Mouse (Mus musculus): ENCODE data around the gene Yjefn3. TPM values are rescaled to one million over a fixed set of nuclear protein-coding genes. Genes with fewer than 3 reads are reported as not detected.

The Yjefn3 gene
- polyA plus RNA-seq, 1 experiment: 7.0 TPM

DNA sequence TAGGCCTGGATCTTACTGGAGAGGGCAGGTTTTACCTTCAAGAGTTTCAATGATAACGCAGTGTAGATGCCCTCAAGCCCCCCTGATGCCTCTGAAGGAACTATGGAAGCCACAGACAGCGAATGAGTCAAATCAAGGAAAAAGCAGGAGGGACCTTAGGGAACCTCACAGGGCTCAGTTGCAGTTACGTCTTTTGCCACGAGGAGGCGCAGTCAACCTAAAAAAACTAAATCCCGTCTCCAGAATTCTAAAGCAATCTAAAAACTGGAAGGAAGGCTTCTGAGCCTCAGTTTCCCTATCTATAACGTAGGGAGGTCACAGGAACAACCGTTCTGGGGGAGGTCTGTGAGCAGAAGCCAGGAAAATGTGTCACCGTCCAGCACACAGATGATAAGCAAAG lies 28.4 kb downstream of the Yjefn3 start:
- TF ChIP-seq GATA1 (IDR thresholded peaks at IDR 0.05; ENCODE audit: low read length): no peak

DNA sequence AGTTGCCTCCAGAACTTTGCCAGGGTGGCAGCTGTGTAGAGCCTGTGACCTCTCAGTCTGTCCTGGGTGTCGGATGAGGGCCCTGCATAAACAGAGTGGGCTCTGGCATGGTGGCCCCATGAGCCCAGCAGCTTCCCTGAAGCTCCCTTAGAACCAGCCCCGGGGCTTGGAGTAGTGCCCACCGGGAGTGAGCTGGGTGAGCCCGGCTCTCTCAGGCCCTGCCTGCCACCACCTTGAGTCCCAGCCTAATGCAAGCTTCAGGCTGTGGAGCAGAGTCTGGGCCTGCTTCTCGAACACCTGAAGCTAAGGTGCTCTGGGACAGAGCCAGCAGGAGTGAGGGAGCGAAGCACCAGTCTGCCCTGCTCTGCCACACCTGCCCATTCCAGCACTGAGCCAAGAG lies 31.6 kb downstream of the Yjefn3 start:
- TF ChIP-seq GATA1 (IDR thresholded peaks at IDR 0.05; ENCODE audit: low read length): no peak

DNA sequence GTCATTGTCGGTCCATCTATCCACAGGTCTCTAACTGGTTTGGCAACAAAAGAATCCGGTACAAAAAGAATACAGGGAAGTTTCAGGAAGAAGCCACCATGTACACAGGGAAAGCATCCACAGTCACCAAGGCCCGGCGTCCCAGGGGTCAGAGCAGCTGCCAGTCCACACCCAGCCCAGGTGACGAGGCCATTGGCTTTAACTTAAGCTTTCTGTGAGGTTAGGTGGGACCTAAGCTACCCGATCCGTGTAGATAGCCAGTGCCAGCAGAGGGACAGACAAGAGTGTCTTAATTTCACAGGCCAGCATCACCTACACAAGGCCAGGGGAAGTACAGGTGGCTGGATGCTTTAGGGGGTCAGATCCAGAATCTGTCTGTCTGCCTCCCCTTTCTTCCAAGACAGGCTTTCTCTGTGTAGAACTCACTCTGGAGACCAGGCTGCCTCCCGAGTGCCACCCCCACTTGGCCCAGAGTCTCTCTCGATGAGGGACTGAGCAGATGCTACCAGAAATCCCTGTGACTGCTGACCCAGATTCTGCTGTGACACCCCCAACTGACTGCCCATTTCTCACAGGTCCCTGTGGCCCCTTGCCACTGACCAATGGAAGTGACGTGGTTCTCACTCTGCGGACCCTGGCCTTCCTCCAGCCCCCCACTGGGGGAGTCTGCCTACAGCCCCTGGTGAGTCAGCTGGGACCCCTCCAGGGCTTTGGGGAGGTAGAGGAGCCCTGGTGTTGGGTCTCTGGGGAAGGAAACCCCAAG lies 32.3 kb downstream of the Yjefn3 start:
- TF ChIP-seq GATA1 (IDR thresholded peaks at IDR 0.05; ENCODE audit: low read length): no peak

DNA sequence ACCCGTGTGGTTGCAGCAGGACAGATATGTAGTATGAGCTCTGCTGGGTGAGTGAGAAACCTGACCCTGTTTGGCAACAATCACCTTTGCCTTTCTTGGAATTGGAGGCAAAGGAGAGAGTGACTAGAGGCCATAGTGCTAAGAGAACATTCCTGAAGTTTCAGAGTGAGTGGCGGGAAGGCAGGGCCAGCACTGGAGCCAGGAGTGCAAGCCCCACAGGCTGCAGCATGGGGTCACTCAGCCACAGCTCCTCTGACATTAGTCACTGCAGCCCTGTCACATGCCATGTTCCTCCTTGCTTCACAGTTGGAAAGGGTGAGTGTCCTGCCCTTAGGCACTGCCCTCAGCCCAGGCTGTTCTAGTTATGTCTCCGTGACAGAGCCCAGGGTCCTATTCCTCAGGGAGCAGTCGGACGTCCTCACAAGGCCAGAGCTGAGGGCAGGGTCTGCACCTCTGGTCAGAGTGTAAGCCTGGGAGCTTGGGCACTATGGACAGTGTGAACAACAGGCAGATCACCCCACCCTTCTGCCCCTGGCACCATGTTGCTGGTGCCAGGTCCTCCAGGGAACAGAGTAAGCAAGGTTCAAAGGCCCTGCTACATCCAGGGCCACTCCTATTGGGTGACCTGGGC lies 34.7 kb downstream of the Yjefn3 start:
- no peak for TF ChIP-seq GATA1 (IDR thresholded peaks at IDR 0.05; ENCODE audit: low read length)

DNA sequence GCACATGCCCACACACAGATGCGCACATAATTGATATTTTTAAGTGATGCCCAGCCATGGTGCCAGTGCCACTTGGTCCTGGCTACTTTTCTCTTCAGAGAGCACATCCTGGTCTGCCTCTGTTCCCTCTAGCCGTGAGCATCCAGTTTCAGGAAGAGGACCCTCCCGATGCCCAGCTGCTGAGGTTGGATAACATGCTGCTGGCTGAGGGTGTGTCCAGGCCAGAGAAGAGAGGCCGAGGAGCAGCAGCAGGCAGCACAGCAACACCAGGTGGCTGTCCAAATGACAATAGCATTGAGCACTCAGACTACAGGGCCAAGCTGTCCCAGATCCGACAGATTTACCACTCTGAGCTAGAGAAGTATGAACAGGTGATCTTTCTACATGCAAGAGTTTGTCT lies 38.3 kb downstream of the Yjefn3 start:
- TF ChIP-seq GATA1 (IDR thresholded peaks at IDR 0.05; ENCODE audit: low read length): no peak

DNA sequence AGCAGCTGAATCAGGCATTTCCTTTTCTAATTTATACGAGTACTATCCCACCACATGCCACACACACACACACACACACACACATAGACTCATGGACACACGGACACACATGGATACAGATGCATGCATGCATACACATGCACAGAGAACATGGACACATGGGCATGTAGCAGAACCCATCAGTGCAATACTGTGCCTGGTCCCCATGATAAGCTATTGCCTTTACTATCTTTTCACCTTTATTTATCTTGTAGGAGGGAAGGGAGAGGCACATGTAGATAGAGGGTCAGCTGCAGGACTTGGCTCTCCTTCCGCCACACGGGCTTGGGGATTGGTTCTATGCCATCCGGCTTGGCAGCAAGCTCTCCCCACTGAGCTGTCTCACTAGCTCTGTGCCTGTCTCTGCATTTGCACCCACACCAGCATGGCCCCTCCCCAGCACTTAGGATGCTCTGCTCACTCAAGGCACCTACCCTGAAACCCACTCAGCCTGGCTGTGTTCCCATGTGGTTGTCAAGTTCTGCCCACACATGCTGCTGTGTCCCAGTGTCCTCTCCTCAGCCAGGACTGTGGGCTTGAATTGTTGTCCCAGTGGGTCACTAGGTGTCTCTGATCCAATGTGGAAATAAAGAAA lies 39.0 kb downstream of the Yjefn3 start:
- TF ChIP-seq GATA1 (IDR thresholded peaks at IDR 0.05; ENCODE audit: low read length): no peak

DNA sequence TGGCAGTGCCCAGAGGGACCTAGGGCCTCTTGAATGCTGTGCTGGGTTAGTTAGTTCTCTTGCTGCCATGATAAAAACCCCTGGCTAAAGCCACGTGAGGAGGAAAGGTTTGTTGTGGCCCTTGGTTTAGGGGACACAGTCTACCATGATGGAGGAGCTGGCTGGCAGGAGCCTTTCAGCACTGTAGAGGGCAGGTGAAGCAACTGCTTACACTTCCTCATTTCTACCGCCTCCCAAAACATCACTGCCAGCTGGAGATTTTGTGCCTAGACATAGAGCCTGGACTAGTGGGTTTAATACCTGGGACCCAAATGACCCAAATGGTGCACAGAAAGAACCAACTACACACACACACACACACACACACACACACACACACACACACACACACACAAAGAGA lies 41.3 kb downstream of the Yjefn3 start:
- no peak for TF ChIP-seq GATA1 (IDR thresholded peaks at IDR 0.05; ENCODE audit: low read length)

DNA sequence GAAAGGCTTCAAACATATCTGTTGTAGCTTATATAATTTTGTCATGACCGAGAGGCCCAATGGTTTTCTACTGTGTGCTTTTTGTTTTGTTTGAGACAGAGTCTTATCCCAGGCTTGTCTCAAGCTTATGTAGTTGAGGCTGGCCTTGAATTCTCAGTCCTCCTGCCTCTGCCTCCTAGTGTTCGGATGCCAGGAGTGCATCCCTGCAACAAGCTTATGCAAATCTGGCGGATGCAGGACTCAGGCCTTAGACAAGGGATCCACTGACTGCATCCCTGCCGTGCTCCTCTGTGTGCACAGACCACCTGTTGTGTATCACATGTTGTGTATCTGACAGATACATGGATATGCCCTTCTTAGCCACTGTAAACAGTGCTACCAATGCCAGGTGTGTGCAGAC lies 41.7 kb downstream of the Yjefn3 start:
- TF ChIP-seq GATA1 (IDR thresholded peaks at IDR 0.05; ENCODE audit: low read length): no peak

DNA sequence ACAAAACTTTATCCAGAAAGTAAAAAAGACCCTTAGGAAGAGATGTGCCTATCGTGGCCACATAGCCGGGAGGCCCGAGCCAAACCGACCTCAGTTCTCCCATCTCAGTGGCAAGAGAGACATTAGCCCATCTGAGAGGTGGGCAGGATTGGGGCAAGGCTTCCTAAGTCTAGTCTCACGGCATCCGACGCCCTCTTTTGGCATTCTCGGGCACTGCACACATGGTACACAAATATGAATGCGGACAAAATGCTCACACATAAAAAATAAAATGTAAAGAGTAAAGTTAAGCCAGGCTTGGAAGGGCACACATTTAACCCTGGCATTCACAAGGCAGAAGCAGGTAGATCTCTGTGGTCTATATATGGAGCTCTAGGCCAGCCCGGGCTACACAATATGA lies 48.6 kb downstream of the Yjefn3 start:
- TF ChIP-seq GATA1 (IDR thresholded peaks at IDR 0.05; ENCODE audit: low read length): no peak

DNA sequence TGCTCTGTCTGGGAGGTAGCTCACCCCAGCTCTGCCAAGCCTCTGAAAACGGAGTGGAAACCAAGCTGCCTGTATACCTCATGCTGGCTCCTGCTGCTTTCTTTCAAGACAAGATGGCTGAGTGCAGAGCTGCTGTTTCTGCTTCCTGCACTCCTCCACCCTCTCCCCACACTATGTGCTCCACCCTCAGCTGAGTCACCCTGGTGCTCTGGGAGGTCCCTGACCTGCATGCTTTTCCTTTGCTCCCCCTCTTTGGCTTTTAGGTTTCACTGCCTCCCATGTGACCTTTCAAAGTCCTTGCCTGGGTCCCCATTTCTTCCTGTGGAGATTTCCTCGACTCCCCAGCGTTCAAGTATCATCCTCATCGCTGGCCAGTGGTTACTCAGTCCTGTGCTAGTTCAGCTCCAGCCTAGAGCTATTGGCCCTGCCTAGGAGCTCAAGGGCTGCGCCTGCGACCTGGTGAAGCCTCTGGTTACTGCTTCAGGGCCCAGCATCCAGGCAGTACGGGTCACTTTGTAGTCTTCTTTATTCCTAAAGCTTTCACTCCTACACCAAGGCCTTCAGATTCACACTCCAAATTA lies 51.5 kb downstream of the Yjefn3 start:
- no peak for TF ChIP-seq GATA1 (IDR thresholded peaks at IDR 0.05; ENCODE audit: low read length)

DNA sequence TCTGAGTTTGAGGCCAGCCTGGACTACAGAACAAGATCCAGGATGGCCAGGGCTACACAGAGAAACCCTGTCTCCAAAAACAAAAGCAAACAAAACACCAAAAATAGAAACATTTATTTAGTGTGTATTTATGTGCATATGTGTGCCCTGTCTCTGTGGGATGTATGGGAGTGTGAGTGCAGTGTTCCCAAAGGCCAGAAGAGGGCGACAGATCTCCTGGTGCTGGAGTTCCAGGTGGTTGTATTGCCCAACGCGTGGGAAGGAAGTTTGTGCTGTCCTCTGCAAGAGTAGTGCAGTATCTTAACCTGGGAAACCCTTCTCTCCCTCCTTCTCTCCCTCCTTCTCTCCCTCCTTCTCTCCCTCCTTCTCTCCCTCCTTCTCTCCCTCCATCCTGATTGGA lies 52.6 kb downstream of the Yjefn3 start:
- no peak for TF ChIP-seq GATA1 (IDR thresholded peaks at IDR 0.05; ENCODE audit: low read length)

DNA sequence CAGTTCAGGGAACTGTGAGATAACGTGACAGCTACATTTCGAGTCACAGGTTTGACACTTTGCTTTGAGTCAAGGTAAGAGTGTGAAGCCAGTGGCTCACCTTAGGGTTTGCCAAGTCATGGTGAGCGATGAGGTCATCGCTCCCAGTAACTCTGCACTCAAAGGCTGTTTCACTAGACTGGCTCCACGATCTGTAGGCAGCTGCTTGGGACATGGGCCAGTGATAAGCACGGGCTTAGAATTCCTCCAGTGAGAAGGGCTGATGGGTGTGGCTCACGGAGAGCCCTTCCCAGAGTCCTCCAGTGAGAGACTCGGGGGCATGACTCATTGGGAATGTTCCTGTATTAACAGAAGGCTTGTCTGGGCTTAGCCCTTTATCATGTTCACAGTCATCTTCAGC lies 53.6 kb downstream of the Yjefn3 start:
- TF ChIP-seq GATA1 (IDR thresholded peaks at IDR 0.05; ENCODE audit: low read length): no peak

DNA sequence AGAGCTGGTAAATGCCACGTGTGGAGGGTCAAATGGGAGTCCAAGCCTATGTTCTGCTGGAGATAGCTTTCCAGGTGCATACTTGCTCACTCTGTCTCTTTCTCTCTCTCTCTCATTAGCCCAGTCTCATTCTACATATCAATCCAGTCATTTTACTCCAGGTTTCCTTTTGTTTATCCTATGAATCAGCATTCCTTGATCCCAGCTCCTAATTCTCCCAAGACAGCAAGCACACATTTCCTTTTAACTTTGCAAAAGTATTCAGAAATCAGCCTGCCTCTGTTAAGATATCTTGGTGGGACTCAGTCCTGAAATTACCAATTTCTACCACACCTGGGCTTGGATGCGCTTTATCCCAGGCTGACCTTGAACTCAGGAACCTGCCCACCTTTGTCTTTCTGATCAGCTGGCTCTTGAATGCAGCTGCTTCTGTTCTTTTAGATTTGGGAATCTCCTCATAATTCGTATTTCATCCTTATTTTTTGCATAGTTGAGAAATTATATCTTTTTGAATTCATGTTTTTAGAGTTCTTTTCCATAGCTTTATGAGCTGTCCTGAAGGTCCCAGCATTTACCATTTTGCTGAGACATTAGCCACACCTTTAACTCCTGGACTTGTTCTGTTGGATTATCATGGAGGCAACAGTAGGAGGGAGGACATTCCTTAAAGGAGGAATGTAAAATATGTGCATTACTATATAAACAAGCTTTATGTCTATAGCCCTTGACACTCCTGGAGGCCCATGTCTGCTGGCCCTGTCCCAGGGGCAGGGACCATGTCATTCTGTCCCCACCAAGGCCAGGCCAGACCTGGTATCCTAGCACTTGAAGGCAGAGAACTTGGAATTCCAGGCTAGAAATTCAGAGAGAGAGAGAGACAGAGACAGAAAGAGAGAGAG lies 55.1 kb downstream of the Yjefn3 start:
- no peak for TF ChIP-seq GATA1 (IDR thresholded peaks at IDR 0.05; ENCODE audit: low read length)

Other genes with a start within 250 kb of the Yjefn3 start
- not detected in 2 replicates for gene Zfp964, start 248.2 kb downstream of the Yjefn3 start, polyA plus RNA-seq (2012)
- 0.90 and 0.98 TPM in 2 replicates for gene Zfp869, start 192.0 kb downstream of the Yjefn3 start, polyA plus RNA-seq (2012)
- 0.80 and 1.0 TPM in 2 replicates for gene Zfp963, start 152.7 kb downstream of the Yjefn3 start, polyA plus RNA-seq (2012)
- gene Gm20422, start 127.8 kb downstream of the Yjefn3 start, polyA plus RNA-seq (2012): 0.72 and 1.4 TPM in 2 replicates
- gene Atp13a1, start 111.5 kb downstream of the Yjefn3 start, polyA plus RNA-seq (2012): 42.1 and 42.9 TPM in 2 replicates
- gene Zfp866, start 111.5 kb downstream of the Yjefn3 start, polyA plus RNA-seq (2012): 1.4 and 1.5 TPM in 2 replicates
- 29.1 and 44.6 TPM in 2 replicates for gene Gmip, start 94.0 kb downstream of the Yjefn3 start, polyA plus RNA-seq (2012)
- gene Lpar2, start 80.3 kb downstream of the Yjefn3 start, polyA plus RNA-seq (2012): 0.38 and 0.43 TPM in 2 replicates
- 3.3 and 4.0 TPM in 2 replicates for gene Pbx4, start 70.2 kb downstream of the Yjefn3 start, polyA plus RNA-seq (2012)
- 0.02 and 0.03 TPM in 2 replicates for gene Cilp2, start 15.0 kb downstream of the Yjefn3 start, polyA plus RNA-seq (2012)
- 0.13 and 0.17 TPM in 2 replicates for gene Tssk6, start 528 bp downstream of the Yjefn3 start, polyA plus RNA-seq (2012)
- 148 and 187 TPM in 2 replicates for gene Ndufa13, start 154 bp downstream of the Yjefn3 start, polyA plus RNA-seq (2012)
- 79.8 and 115 TPM in 2 replicates for gene Gatad2a, start 93.7 kb upstream of the Yjefn3 start, polyA plus RNA-seq (2012)
- 44.0 and 45.1 TPM in 2 replicates for gene Mau2, start 140.0 kb upstream of the Yjefn3 start, polyA plus RNA-seq (2012)
- gene Sugp1, start 140.1 kb upstream of the Yjefn3 start, polyA plus RNA-seq (2012): 48.9 and 53.3 TPM in 2 replicates
- 0.08 TPM in 1 of 2 replicates, not detected in the other for gene Tm6sf2, start 170.2 kb upstream of the Yjefn3 start, polyA plus RNA-seq (2012)
- gene Hapln4, start 180.7 kb upstream of the Yjefn3 start, polyA plus RNA-seq (2012): not detected in 2 replicates
- not detected in 2 replicates for gene Ncan, start 218.2 kb upstream of the Yjefn3 start, polyA plus RNA-seq (2012)
- 17.2 and 17.9 TPM in 2 replicates for gene Nr2c2ap, start 228.6 kb upstream of the Yjefn3 start, polyA plus RNA-seq (2012)
- gene Rfxank, start 236.4 kb upstream of the Yjefn3 start, polyA plus RNA-seq (2012): 3.2 and 6.5 TPM in 2 replicates
- 20.5 and 52.7 TPM in 2 replicates for gene Borcs8, start 236.8 kb upstream of the Yjefn3 start, polyA plus RNA-seq (2012)
- 2.7 and 3.6 TPM in 2 replicates for gene Mef2b, start 237.0 kb upstream of the Yjefn3 start, polyA plus RNA-seq (2012)